Mouse (Mus musculus): ENCODE data around the gene Kcnq5. TPM values are rescaled to one million over a fixed set of nuclear protein-coding genes. Genes with fewer than 3 reads are reported as not detected.
"Not testable (repeated sequence)": the region's sequence is repeated elsewhere in the genome, so short reads cannot be mapped to it uniquely, and the experiment has no call there.

The Kcnq5 gene
- total and polyA plus RNA-seq, 3 experiments, result 6.5 to 8.7 (median 8.2) TPM

DNA sequence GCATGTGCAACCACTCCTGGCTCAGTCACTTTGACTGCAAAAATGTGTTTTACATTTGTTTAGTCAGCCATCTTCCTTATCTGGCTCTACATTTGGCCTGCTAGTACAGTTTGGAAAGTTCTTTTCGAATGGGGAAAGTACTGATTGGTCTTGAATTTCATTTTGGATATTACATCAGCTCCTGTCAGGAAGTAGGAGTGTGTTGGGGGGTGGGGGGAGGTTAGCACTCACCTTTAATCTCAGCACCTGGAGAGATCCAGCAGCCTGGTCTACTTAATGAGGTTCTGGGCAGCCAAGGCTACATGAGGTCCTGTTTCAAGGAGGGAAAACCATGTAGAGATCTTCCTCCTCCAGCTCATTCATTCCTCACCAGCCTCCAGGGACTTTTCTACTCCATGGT, 578.5 kb downstream of the Kcnq5 start, which contains the start of gene Khdc1b:
Gene Khdc1b (plus strand): TSS at position 301 of the 400 bp plus-strand sequence.
- dilution Hi-C loops (cut with MboI; ENCODE audit: extremely low pct_ligation_motif_present, extremely low pct_unique_long_range_greater_than_20kb, low sequenced_read_pairs) (no loop called here), in situ Hi-C loops (cut with MboI; ENCODE audit: low pct_ligation_motif_present, low pct_unique_long_range_greater_than_20kb, low sequenced_read_pairs) (no loop called here)
- H3K9me3 ChIP-seq (replicated peaks; ENCODE audit: low read length), result no peaks in the 10 kb centered on the region
- no peak within 1 kb of the TSS for H3K4me2 ChIP-seq (ENCODE audit: insufficient read depth, low read depth, poor library complexity, severe bottlenecking)
- TF ChIP-seq BHLHE40 (IDR thresholded peaks at IDR 0.05; ENCODE audit: low read depth, low read length) (no peak), RCOR1 (conservative IDR thresholded peaks at IDR 0.05; ENCODE audit: low read depth, low read length) (no peak), MAFK (IDR thresholded peaks at IDR 0.05; ENCODE audit: insufficient replicate concordance, low read length) (no peak), JUND (conservative IDR thresholded peaks at IDR 0.05; ENCODE audit: low read depth, low read length) (no peak), TCF12 (IDR thresholded peaks at IDR 0.05; ENCODE audit: low read depth, low read length) (no peak), MXI1 (IDR thresholded peaks at IDR 0.05; ENCODE audit: low read depth, low read length) (no peak), ZNF384 (IDR thresholded peaks at IDR 0.05; ENCODE audit: low read depth, low read length) (no peak), MAX (IDR thresholded peaks at IDR 0.05; ENCODE audit: low read length) (no peak), NELFE (IDR thresholded peaks at IDR 0.05; ENCODE audit: low read depth, low read length) (no peak), UBTF (IDR thresholded peaks at IDR 0.05; ENCODE audit: low read depth, low read length) (no peak), ELF1 (IDR thresholded peaks at IDR 0.05; ENCODE audit: low read depth, low read length) (no peak), SMC3 (IDR thresholded peaks at IDR 0.05; ENCODE audit: low read depth, low read length) (no peak), KAT2A (IDR thresholded peaks at IDR 0.05; ENCODE audit: insufficient replicate concordance, low read length) (no peak), USF2 (conservative IDR thresholded peaks at IDR 0.05; ENCODE audit: low read depth, low read length) (no peak), MYC (IDR thresholded peaks at IDR 0.05; ENCODE audit: low read depth, low read length) (no peak), POLR2AphosphoS2 (IDR thresholded peaks at IDR 0.05; ENCODE audit: low read depth, low read length) (no peak)
- no peaks in the 10 kb centered on the region for H3K4me1 ChIP-seq (ENCODE audit: control insufficient read depth in 1 of 2, insufficient read depth in 2 of 2)
- no peak within 1 kb of the TSS for H3K4me3 ChIP-seq (replicated peaks in 1 of 3; ENCODE audit: low read depth in 2 of 3, low read length in 2 of 3, poor library complexity in 1 of 3)
- H3K9ac ChIP-seq (ENCODE audit: insufficient read depth, low read depth), result no peak within 1 kb of the TSS
- H3K27ac ChIP-seq (ENCODE audit: insufficient read depth, low read depth), result no peak within 1 kb of the TSS
- no peaks in the 10 kb centered on the region for H3K36me3 ChIP-seq (replicated peaks in 1 of 2; ENCODE audit: control insufficient read depth in 1 of 2, insufficient read depth in 1 of 2, low read length in 1 of 2)
- no peaks in the 10 kb centered on the region for H3K27me3 ChIP-seq (replicated peaks)
- no peak for DNase-seq (ENCODE audit: extremely low read depth)
- H3K79me2 ChIP-seq (replicated peaks; ENCODE audit: control insufficient read depth, extremely low read depth, insufficient read depth, poor library complexity, severe bottlenecking), result no peaks in the 10 kb centered on the region

DNA sequence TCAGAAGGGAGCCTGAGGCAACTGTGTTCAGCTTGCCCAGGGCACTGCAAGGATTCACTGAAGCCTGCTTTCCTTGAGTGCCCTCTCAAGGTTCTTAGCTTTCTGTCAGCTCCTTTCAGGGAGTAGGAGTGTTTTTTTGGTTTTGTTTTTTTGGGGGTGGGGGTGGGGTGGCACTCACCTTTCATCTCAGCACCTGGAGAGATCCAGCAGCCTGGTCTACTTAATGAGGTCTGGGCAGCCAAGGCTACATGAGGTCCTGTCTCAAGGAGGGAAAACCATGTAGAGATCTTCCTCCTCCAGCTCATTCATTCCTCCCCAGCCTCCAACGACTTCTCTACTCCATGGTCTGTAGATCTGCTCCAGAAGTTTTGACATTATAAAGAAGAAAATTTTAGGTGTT, 593.7 kb downstream of the Kcnq5 start, which contains the start of gene Khdc1c:
Gene Khdc1c (plus strand): TSS at position 301 of the 400 bp plus-strand sequence.
- H3K4me2 ChIP-seq (ENCODE audit: insufficient read depth, low read depth, poor library complexity, severe bottlenecking); H3K4me1 ChIP-seq (ENCODE audit: control insufficient read depth in 1 of 2, insufficient read depth in 2 of 2); H3K9ac ChIP-seq (ENCODE audit: insufficient read depth, low read depth); H3K9me3 ChIP-seq (replicated peaks; ENCODE audit: low read length); H3K79me2 ChIP-seq (replicated peaks; ENCODE audit: control insufficient read depth, extremely low read depth, insufficient read depth, poor library complexity, severe bottlenecking); H3K4me3 ChIP-seq (replicated peaks in 1 of 3; ENCODE audit: low read depth in 2 of 3, low read length in 2 of 3, poor library complexity in 1 of 3); H3K36me3 ChIP-seq (replicated peaks in 1 of 2; ENCODE audit: control insufficient read depth in 1 of 2, insufficient read depth in 1 of 2, low read length in 1 of 2); H3K27ac ChIP-seq (ENCODE audit: insufficient read depth, low read depth); H3K27me3 ChIP-seq (replicated peaks); dilution Hi-C loops (cut with MboI; ENCODE audit: extremely low pct_ligation_motif_present, extremely low pct_unique_long_range_greater_than_20kb, low sequenced_read_pairs); in situ Hi-C loops (cut with MboI; ENCODE audit: low pct_ligation_motif_present, low pct_unique_long_range_greater_than_20kb, low sequenced_read_pairs); DNase-seq (ENCODE audit: extremely low read depth): not testable (repeated sequence)
